Mouse (Mus musculus): ENCODE data around the gene Zfp383.
"Not testable (repeated sequence)": the region's sequence is repeated elsewhere in the genome, so short reads cannot be mapped to it uniquely, and the experiment has no call there.

Gene Zfp383

DNA sequence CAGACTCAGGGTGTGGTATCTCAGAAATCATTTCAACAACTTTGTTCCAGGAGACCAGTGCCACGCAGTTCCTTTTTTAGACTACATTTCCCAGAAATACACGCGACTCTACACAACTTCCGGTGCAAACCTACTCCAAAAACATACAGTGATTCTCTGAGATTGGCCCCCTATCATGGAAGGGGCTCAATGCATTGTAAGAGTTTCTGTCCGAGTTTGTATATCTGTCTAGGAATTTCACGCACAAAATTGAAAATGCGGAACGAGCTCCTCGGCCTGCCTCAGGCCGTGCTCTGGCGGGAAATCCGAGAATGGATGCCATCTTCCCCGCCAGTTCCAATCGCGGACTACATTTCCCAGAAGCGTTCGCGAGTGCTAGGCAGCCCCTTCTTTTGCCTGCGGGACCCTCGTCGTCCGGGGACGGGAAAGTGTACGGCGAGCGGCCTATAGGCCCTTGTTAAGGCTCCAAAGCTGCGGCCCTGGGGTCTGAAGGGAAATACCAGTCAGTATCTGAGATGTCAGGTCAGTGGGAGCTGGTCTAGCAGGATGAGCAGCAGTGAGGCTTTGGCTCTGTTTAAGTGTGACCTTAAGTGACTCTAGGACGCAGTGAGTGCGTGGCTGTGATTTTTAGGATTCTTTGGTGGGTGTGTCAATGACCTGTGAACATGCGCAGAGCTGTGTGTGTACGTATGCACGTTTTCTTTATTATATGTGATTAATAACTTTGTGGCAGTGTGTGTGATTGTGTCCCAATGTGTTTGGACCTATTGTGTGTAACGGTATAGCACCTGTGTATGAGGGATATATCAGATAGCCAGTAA lies at the start of gene Zfp383:
Zfp383 (plus strand) TSS at position 94 of the 821 bp plus-strand sequence.
- DNase-seq = peak; percentile 81 to 83

- peak; percentile 81 to 82 for DNase-seq
Observed at GRCm38 (mm10) chr7:29859532-29860517, 48.2 kb upstream of the Zfp383 start, which contains the start of gene Zfp420. TSS of gene Zfp420 (plus strand) at chr7:29859979.

DNA sequence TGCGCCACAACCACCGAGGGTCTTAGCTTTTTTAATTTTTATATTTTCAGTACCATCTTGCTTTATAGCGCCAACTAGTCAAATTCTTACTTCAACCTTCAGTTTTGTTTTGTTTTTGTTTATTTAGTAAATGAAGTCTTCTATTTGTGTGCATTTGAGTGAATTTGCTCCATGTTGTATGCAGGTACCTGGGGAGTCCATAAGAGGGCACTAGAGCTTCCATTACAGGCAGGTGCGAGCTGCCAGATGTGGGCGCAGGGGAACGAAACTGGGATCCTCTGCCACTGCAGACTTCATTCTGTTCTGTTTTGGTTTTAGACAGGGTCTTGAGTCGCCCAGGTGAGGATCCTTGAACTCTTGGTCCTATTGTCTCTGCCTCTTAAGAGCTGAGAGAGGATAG lies 46.4 kb upstream of the Zfp383 start:
- no peak for DNase-seq

- no peak for DNase-seq
Observed at GRCm38 (mm10) chr7:29874256-29874655, 33.8 kb upstream of the Zfp383 start.

DNA sequence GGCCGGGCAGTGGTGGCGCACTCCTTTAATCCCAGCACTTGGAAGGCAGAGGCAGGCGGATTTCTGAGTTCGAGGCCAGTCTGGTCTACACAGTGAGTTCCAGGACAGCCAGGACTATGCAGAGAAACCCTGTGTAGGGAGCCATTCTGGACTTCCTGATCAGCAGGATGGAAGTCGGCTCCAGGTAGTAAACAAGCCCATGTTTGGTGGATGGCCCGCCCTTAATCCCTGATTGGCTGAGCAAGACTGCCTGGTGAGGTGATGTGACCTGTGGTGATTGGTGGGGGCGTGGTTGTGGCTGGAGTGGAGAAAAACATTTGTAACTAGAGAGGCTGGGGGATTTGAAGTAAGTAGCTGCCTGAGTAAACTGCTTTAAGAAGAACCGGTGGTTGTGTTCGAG lies 30.5 kb upstream of the Zfp383 start:
- not testable (repeated sequence) for DNase-seq

GRCm38 (mm10) chr7:29880056-29880455 lies 28.0 kb upstream of the Zfp383 start:
- no peak for DNase-seq

- no peak for DNase-seq
Observed at GRCm38 (mm10) chr7:29880916-29881315, 27.1 kb upstream of the Zfp383 start.

GRCm38 (mm10) chr7:29890501-29890900 lies 17.5 kb upstream of the Zfp383 start:
- DNase-seq = no peak

DNA sequence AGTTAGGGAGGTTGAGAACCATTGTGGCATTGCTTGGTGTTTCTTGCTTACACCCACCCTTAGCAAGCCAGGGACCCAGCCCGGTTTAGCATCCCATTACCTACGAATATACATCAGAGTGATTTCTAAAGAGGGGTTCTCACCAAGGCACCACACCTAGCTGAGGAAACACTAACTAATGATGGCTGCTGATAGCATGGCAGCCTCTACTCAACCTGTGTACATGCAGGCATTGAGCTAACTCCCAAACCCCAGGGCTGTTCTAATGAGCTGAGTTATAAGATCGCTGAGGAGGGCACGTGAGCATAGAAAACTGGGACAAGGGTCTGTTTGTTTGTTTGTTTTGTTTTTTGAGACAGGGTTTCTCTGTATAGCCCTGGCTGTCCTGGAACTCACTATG lies 15.3 kb upstream of the Zfp383 start:
- no peak for DNase-seq

DNA sequence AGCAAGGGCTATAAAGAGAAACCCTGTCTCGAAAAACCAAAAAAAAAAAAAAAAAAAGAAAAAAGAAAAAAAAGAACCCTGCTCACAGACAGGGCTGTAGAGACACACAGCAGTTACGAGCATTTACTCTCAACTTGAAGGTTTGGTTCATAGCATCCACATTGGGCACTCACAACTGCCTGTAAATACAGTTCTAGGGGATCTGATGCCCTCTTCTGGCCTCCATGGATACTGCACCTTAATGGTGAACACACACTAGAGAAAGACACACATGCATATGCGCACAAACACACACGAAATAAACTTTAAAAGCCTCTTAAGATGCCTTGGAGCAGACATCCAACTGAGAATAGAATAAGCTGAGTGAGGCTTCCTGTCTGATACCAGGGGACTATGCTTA lies 9.7 kb upstream of the Zfp383 start:
- peak in 1 of 2 experiments; percentile 8 for DNase-seq

DNA sequence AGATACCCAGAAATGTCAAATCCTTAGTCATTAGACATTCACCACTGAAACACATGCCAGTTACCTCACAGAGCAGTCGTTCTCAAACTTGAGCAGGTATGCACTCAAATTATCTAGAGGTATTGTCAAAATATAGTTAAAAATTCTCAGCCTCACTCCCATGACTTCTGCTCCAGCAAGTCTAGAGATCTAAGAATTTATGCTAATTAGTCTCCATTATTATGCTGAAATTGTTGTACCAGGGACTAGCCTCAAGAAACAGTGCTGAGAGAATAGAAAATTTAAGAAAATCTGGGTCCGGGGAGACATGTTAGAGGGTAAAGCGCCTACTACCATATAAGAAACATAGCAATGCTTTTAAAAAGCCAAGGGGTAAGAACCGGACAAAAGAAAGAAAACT lies 3.9 kb upstream of the Zfp383 start:
- no peak for DNase-seq

- peak; percentile 61 to 66 for DNase-seq
Observed at GRCm38 (mm10) chr7:29905966-29906681, 1.9 kb upstream of the Zfp383 start, which contains the start of gene Zfp27. TSS of gene Zfp27 (minus strand) at chr7:29906572.

- DNase-seq = peak in 1 of 2 experiments; percentile 3
Observed at GRCm38 (mm10) chr7:29906682-29907058, 1.4 kb upstream of the Zfp383 start.

GRCm38 (mm10) chr7:29907206-29907605 lies 817 bp upstream of the Zfp383 start:
- DNase-seq = no peak

DNA sequence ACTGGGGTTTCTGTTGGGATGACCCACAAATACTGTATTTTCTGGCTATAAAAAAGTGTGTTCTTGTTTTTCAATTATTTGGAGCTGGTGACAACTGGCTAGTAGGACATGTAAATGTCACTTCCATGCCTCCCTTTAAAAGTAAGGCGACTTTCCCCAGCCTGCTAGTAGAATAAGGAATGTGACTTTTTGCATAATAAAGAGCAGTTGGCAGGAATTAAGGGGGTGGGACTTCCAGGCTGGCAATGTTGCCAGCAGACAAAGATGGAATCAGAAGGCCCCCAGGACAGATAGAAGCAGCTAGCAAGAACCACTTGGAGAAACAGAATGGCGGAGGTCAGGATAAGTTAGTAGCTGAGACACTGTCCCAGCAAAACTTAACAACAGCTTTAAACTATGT lies 2.2 kb downstream of the Zfp383 start:
- no peak for DNase-seq

DNA sequence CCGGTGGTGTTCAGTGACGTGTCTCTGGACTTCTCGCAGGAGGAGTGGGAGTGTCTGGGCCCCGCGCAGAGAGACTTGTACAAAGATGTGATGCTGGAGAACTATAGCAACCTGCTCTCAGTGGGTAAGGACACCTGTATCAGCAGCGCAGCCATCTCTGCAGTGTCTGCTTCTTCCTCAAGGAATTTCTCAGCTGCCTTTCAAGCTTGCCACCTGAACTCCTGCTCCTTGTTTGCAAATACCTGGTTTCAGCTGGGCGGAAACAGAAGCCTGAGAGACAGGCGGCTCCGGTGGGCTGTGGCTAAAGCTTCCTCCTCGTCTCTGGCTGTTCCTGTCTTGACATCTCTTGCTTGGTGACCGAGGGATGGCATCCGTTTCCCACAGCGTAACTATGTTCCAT lies 4.1 kb downstream of the Zfp383 start:
- DNase-seq = no peak

GRCm38 (mm10) chr7:29917371-29918061 lies 9.5 kb downstream of the Zfp383 start:
- no peak for DNase-seq

- no peak for DNase-seq
Observed at GRCm38 (mm10) chr7:29918062-29918453, 10.0 kb downstream of the Zfp383 start.

- no peak for DNase-seq
Observed at GRCm38 (mm10) chr7:29921439-29922093, 13.5 kb downstream of the Zfp383 start.

GRCm38 (mm10) chr7:29922780-29923179 lies 14.8 kb downstream of the Zfp383 start:
- no peak for DNase-seq

- peak; percentile 8 to 12 for DNase-seq
Observed at GRCm38 (mm10) chr7:29938856-29939255, 30.8 kb downstream of the Zfp383 start.

- DNase-seq = no peak
Observed at GRCm38 (mm10) chr7:29941027-29941426, 33.0 kb downstream of the Zfp383 start.

Data from B cell, adult 2 months (primary cell).